Mouse (Mus musculus) R1 (cell line): Measurements from ENCODE around the gene Rundc3a.
"Not testable (repeated sequence)": the region's sequence is repeated elsewhere in the genome, so short reads cannot be mapped to it uniquely, and the experiment has no call there.

Experiments
- DNase-seq: peaks from one replicate; pipeline ENCODE4 v3.0.0-alpha.2; 2018; ENCODE audit warnings: low read depth, low spot score

The Rundc3a gene

GRCm38 (mm10) chr11:102367504-102368280 lies 25.5 kb upstream of the Rundc3a start:
- DNase-seq, result peak; percentile 79

GRCm38 (mm10) chr11:102368347-102368746 lies 24.9 kb upstream of the Rundc3a start:
- DNase-seq, result no peak

GRCm38 (mm10) chr11:102369263-102369662 lies 23.9 kb upstream of the Rundc3a start:
- DNase-seq, result no peak

- DNase-seq, result no peak
These were observed 22.9 kb upstream of the Rundc3a start for GRCm38 (mm10) chr11:102370285-102370684.

- no peak for DNase-seq
These were observed 21.1 kb upstream of the Rundc3a start for GRCm38 (mm10) chr11:102371926-102372685.

GRCm38 (mm10) chr11:102372936-102373335 lies 20.3 kb upstream of the Rundc3a start:
- DNase-seq, result no peak

GRCm38 (mm10) chr11:102373646-102374045 lies 19.6 kb upstream of the Rundc3a start:
- DNase-seq, result no peak

- DNase-seq, result no peak
These were observed 19.0 kb upstream of the Rundc3a start for GRCm38 (mm10) chr11:102374108-102374725.

GRCm38 (mm10) chr11:102375196-102376173 lies 17.7 kb upstream of the Rundc3a start:
- peak; percentile 74 for DNase-seq

GRCm38 (mm10) chr11:102376196-102376835 lies 16.9 kb upstream of the Rundc3a start:
- DNase-seq, result peak; percentile 67

- peak; percentile 87 for DNase-seq
These were observed 16.0 kb upstream of the Rundc3a start for GRCm38 (mm10) chr11:102377186-102377585.

GRCm38 (mm10) chr11:102380091-102380490 lies 13.1 kb upstream of the Rundc3a start:
- no peak for DNase-seq

- DNase-seq, result no peak
These were observed 11.7 kb upstream of the Rundc3a start for GRCm38 (mm10) chr11:102381341-102382100.

- no peak for DNase-seq
These were observed 10.4 kb upstream of the Rundc3a start for GRCm38 (mm10) chr11:102382794-102383193.

- no peak for DNase-seq
These were observed 9.7 kb upstream of the Rundc3a start for GRCm38 (mm10) chr11:102383365-102384136.

- no peak for DNase-seq
These were observed 8.8 kb upstream of the Rundc3a start for GRCm38 (mm10) chr11:102384418-102384817.

- DNase-seq, result peak; percentile 74
These were observed 8.1 kb upstream of the Rundc3a start for GRCm38 (mm10) chr11:102385075-102385474.

- DNase-seq, result no peak
These were observed 7.1 kb upstream of the Rundc3a start for GRCm38 (mm10) chr11:102386121-102386520.

- DNase-seq, result not testable (repeated sequence)
These were observed 3.8 kb upstream of the Rundc3a start for GRCm38 (mm10) chr11:102389436-102389835.
